Mouse (Mus musculus): Measurements from ENCODE around the gene Rpgrip1l. TPM values are rescaled to one million over a fixed set of nuclear protein-coding genes. Genes with fewer than 3 reads are reported as not detected.

The Rpgrip1l gene
- polyA plus RNA-seq, 1 experiment from 2014 or later: 15.8 TPM

- Histone ChIP-seq H3K4me1 (no peaks in the 10 kb centered on the region), H3K4me2 (no peak overlapping the region), H3K36me3 (replicated peaks) (peaks cover 10% of the 10 kb centered on the region), H3K9me3 (no peaks in the 10 kb centered on the region), H3K27ac (no peak overlapping the region), H3K9ac (no peak overlapping the region), H3K27me3 (no peaks in the 10 kb centered on the region), H3K4me3 (replicated peaks) (no peak overlapping the region)
- ATAC-seq (ENCODE audit: low FRiP score): no peak
- 96% methylated on average over 9 of the region's 9 CpGs for WGBS
Observed at GRCm38 (mm10) chr8:91249758-91250466, 63.1 kb downstream of the Rpgrip1l start.

DNA sequence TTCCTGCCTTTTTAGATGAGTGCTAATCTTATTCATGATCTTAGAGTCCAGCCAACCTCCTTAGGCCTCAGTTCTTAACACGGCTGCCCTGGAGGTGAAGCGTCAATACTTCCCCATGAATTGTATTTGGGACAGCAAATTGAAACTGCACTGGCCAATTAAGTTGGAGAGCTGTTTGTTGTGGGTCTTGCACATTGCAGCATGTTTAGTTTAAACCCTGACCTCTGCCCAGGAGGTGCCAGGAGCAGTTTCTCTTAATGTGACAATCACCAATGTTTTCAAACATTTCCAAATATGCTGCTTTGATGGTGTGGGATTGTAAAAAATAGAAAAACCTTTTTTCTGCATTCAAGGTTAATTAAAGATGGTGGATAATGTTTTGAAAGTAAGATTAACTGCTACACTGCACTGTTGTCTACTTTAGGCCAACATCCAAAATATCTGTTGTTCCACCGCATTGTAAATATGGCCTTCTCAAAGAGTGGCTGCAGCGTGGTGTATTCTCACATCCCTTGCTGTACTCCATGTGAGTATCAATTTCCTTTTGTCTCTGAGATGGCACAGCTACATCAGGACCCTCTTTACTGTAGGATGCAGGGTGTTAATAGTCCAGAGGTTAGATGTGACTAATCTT is 67.1 kb downstream of the Rpgrip1l start:
- H3K4me1 ChIP-seq: peaks cover 5% of the 10 kb centered on the region; the same call in 1 of the 2 replicates
- ATAC-seq (ENCODE audit: low FRiP score): no peak
- no peaks in the 10 kb centered on the region for H3K9me3 ChIP-seq
- no peak overlapping the region for H3K9ac ChIP-seq
- no peak overlapping the region for H3K4me3 ChIP-seq (replicated peaks)
- no peak overlapping the region for H3K4me2 ChIP-seq
- H3K27me3 ChIP-seq: no peaks in the 10 kb centered on the region
- H3K27ac ChIP-seq: no peak overlapping the region
- peaks cover 10% of the 10 kb centered on the region for H3K36me3 ChIP-seq (replicated peaks)
- WGBS: 56% methylated on average over 4 of the region's 4 CpGs

DNA sequence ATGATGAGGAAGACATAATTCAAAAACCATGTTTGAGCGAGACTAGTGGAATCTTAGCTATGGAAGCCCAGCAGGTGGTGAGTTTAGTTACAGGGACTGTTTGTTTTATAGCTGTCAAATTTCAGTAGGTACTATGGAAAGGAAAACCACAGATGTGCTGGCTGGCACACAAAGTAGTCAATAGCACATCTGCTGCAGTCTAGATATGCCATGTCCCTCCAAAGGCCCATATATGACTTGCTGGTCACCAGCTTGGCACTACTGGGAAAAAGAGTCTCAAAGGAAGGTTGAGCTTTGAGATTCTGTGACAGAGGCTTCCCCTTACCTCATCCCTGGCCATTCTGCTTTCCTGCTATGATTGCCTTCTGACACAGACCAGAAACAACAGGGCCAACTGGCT is 70.3 kb downstream of the Rpgrip1l start:
- H3K36me3 ChIP-seq (replicated peaks): no peaks in the 10 kb centered on the region
- H3K27me3 ChIP-seq: no peaks in the 10 kb centered on the region
- no peak overlapping the region for H3K27ac ChIP-seq
- H3K4me1 ChIP-seq: peaks cover 5% of the 10 kb centered on the region; the same call in 1 of the 2 replicates
- H3K9ac ChIP-seq: no peak overlapping the region
- H3K9me3 ChIP-seq: no peaks in the 10 kb centered on the region
- WGBS: 73% methylated on average over 1 of the region's 1 CpGs
- ATAC-seq (ENCODE audit: low FRiP score): no peak
- H3K4me3 ChIP-seq (replicated peaks): no peak overlapping the region
- H3K4me2 ChIP-seq: no peak overlapping the region

DNA sequence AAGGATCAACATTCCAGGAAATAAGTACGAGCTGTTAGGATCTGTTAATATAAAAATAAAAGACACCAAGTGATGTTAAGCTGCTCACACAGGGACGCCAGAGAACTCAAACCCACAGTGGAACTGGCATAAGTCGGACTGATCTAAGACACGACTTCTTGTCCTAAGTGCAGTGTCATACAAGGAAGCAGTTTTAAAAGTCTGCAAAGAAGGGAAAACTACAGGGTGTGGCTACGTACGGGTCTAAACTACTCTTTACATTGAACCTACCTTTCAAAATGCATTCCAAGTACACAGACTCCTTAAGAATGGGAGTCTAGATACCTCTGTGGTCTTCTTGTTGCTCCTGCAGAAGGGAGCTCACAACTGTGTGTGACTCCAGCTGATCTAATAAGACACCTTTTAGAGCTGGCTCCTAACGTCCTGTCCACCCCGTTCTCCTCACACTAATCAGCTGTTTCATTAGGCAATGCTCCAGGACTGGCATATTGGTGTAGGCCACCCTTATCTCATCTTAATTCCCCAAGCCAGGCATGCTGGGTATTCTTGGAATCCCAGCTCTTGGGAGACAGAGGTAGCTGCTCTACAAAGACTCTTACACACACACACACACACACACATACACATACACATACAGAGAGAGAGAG is 71.1 kb downstream of the Rpgrip1l start:
- Histone ChIP-seq H3K4me1 (peaks cover 5% of the 10 kb centered on the region; the same call in 1 of the 2 replicates), H3K27me3 (no peaks in the 10 kb centered on the region), H3K9ac (no peak overlapping the region), H3K4me2 (no peak overlapping the region), H3K9me3 (no peaks in the 10 kb centered on the region), H3K4me3 (replicated peaks) (no peak overlapping the region), H3K27ac (no peak overlapping the region), H3K36me3 (replicated peaks) (no peaks in the 10 kb centered on the region)
- 61% methylated on average over 8 of the region's 8 CpGs for WGBS
- no peak for ATAC-seq (ENCODE audit: low FRiP score)

- Histone ChIP-seq H3K27ac (no peak overlapping the region), H3K9ac (no peak overlapping the region), H3K36me3 (replicated peaks) (no peaks in the 10 kb centered on the region), H3K4me2 (no peak overlapping the region), H3K27me3 (no peaks in the 10 kb centered on the region), H3K4me1 (peaks cover 5% of the 10 kb centered on the region; the same call in 1 of the 2 replicates), H3K9me3 (no peaks in the 10 kb centered on the region), H3K4me3 (replicated peaks) (no peak overlapping the region)
- WGBS: 24% methylated on average over 5 of the region's 5 CpGs
- no peak; the same call in 1 of the 2 replicates for ATAC-seq (ENCODE audit: low FRiP score)
Observed at GRCm38 (mm10) chr8:91241371-91241770, 71.7 kb downstream of the Rpgrip1l start.

DNA sequence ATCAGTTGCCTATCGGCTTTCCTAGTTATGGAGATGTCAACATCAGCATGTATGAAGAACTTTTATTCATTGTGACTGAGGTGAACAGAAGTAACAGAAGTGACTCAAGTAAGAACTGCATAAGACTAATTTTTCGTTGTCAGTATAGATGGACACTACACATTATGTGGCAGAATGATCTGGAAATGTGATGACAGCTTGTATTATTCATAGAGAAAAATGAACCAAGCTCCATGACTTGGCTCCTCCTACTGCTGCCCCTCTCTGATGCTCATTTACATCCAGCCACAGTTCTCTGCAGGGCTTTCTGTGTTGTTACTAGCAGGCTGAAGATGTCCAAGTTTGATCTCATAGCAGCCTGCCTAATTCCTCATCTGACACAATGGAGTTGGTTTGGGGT is 75.9 kb downstream of the Rpgrip1l start:
- Histone ChIP-seq H3K27ac (no peak overlapping the region), H3K4me1 (peaks cover 5% of the 10 kb centered on the region; the same call in 1 of the 2 replicates), H3K4me3 (replicated peaks) (no peak overlapping the region), H3K9ac (no peak overlapping the region), H3K27me3 (no peaks in the 10 kb centered on the region), H3K4me2 (no peak overlapping the region), H3K9me3 (no peaks in the 10 kb centered on the region), H3K36me3 (replicated peaks) (no peaks in the 10 kb centered on the region)
- 89% methylated on average over 2 of the region's 2 CpGs for WGBS
- no peak for ATAC-seq (ENCODE audit: low FRiP score)

- H3K27me3 ChIP-seq: no peaks in the 10 kb centered on the region
- H3K4me1 ChIP-seq: no peaks in the 10 kb centered on the region
- 59% methylated on average over 2 of the region's 2 CpGs for WGBS
- no peak overlapping the region for H3K4me3 ChIP-seq (replicated peaks)
- no peaks in the 10 kb centered on the region for H3K9me3 ChIP-seq
- H3K36me3 ChIP-seq (replicated peaks): 0 out of 2 replicates have a peak, but pooled peaks cover 6% of the 10 kb centered on the region
- no peak for ATAC-seq (ENCODE audit: low FRiP score)
- H3K4me2 ChIP-seq: no peak overlapping the region
- no peak overlapping the region for H3K9ac ChIP-seq
- H3K27ac ChIP-seq: no peak overlapping the region
Observed at GRCm38 (mm10) chr8:91234097-91234496, 79.0 kb downstream of the Rpgrip1l start.

DNA sequence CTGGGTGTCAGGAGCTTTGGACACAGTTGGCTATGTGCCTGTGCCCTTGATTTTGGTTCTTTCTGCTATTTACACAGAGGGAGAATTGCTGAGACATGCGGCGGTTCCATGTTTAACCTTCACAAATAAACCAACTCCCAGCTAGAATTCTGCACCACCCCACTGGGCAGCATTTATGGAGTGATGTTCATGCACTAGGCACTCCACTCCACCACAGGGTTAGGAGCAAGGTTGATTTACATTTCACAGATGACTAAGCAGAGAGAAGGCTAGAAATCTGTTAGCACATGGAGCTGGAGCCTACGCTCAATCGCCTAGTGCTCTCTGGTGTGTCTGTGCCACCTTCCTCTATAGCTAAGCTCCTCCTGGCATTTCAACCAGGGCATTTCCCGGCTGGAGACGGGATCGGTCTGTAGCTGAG is 85.6 kb downstream of the Rpgrip1l start:
- Histone ChIP-seq H3K27ac (no peak overlapping the region), H3K4me3 (replicated peaks) (no peak overlapping the region), H3K27me3 (no peaks in the 10 kb centered on the region), H3K4me2 (no peak overlapping the region), H3K9ac (no peak overlapping the region), H3K4me1 (no peaks in the 10 kb centered on the region), H3K9me3 (no peaks in the 10 kb centered on the region), H3K36me3 (replicated peaks) (0 out of 2 replicates have a peak, but pooled peaks cover 14% of the 10 kb centered on the region)
- ATAC-seq (ENCODE audit: low FRiP score): no peak
- 98% methylated on average over 7 of the region's 7 CpGs for WGBS

- Histone ChIP-seq H3K9me3 (no peaks in the 10 kb centered on the region), H3K27ac (no peak overlapping the region), H3K27me3 (no peaks in the 10 kb centered on the region), H3K4me2 (no peak overlapping the region), H3K4me3 (replicated peaks) (no peak overlapping the region), H3K36me3 (replicated peaks) (0 out of 2 replicates have a peak, but pooled peaks cover 9% of the 10 kb centered on the region), H3K9ac (no peak overlapping the region), H3K4me1 (no peaks in the 10 kb centered on the region)
- WGBS: 90% methylated on average over 7 of the region's 7 CpGs
- ATAC-seq (ENCODE audit: low FRiP score): no peak
Observed at GRCm38 (mm10) chr8:91224227-91224626, 88.8 kb downstream of the Rpgrip1l start.

DNA sequence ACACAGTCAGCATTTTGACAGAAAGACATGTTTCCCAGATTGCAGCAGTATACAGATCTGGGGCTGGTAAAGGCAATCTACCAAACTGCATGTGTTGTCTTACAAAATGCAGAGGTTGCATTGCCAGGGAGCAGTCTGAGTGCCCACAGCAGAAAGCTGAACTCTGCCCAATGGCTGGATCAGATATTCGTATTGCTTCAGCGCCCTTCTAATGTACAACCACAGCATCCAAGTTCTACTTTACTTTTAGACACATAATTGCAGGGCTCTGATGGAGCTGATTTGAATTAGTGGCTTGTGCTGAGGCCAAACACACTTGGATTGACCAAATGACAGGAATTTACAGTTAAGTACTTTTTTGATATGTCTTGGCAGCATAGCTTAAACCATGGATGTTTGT is 91.2 kb downstream of the Rpgrip1l start:
- Histone ChIP-seq H3K9me3 (no peaks in the 10 kb centered on the region), H3K4me3 (replicated peaks) (no peak overlapping the region), H3K36me3 (replicated peaks) (0 out of 2 replicates have a peak, but pooled peaks cover 15% of the 10 kb centered on the region), H3K27me3 (no peaks in the 10 kb centered on the region), H3K4me2 (no peak overlapping the region), H3K4me1 (no peaks in the 10 kb centered on the region), H3K27ac (no peak overlapping the region), H3K9ac (no peak overlapping the region)
- WGBS: 97% methylated on average over 2 of the region's 2 CpGs
- ATAC-seq (ENCODE audit: low FRiP score): no peak

GRCm38 (mm10) chr8:91218271-91218670 is 94.8 kb downstream of the Rpgrip1l start:
- H3K9ac ChIP-seq: no peak overlapping the region
- no peak overlapping the region for H3K4me2 ChIP-seq
- WGBS: 84% methylated on average over 4 of the region's 4 CpGs
- peaks cover 2% of the 10 kb centered on the region; the same call in 1 of the 2 replicates for H3K4me1 ChIP-seq
- H3K4me3 ChIP-seq (replicated peaks): no peak overlapping the region
- no peaks in the 10 kb centered on the region for H3K9me3 ChIP-seq
- no peaks in the 10 kb centered on the region for H3K27me3 ChIP-seq
- ATAC-seq (ENCODE audit: low FRiP score): no peak
- no peak overlapping the region for H3K27ac ChIP-seq
- H3K36me3 ChIP-seq (replicated peaks): 0 out of 2 replicates have a peak, but pooled peaks cover 6% of the 10 kb centered on the region

- Histone ChIP-seq H3K9ac (no peak overlapping the region), H3K9me3 (no peaks in the 10 kb centered on the region), H3K4me3 (replicated peaks) (no peak overlapping the region), H3K27me3 (no peaks in the 10 kb centered on the region), H3K27ac (no peak overlapping the region), H3K4me1 (peaks cover 2% of the 10 kb centered on the region; the same call in 1 of the 2 replicates), H3K36me3 (replicated peaks) (0 out of 2 replicates have a peak, but pooled peaks cover 6% of the 10 kb centered on the region), H3K4me2 (no peak overlapping the region)
- WGBS: 93% methylated on average over 5 of the region's 5 CpGs
- ATAC-seq (ENCODE audit: low FRiP score): no peak
Observed at GRCm38 (mm10) chr8:91217062-91217905, 95.8 kb downstream of the Rpgrip1l start.

Data from forebrain, embryonic 12.5 days (tissue).